Mouse (Mus musculus) midbrain, postnatal 0 days (tissue): ENCODE measurements at regions not wholly inside any gene's neighbourhood (a gene's known extent, or its start where the extent isn't known, plus 50 kb on each side); places are given as distances from the start of the nearest gene placed in this dataset.

ENCODE experiments used
- ATAC-seq: fragments of 200-750 bp; cut with Nextera tagmentation; 2 replicates; pipeline ENCODE4 v1.8.0; 2017; ENCODE audit warnings: moderate number of reproducible peaks, mild to moderate bottlenecking, moderate TSS enrichment, moderate library complexity; ENCODE audit not compliant: low FRiP score
- DNase-seq: peaks from one replicate; pipeline ENCODE4 v3.0.0-alpha.2; 2015; ENCODE audit warnings: low spot score
- H3K27ac ChIP-seq: fragments of 300-500 bp; sonication (generic); 2 replicates; pipeline ENCODE4 v1.5.1; 2014; ENCODE audit warnings: low read depth, mild to moderate bottlenecking, low read length, mixed read lengths
- H3K27me3 ChIP-seq: fragments of 300-500 bp; sonication (generic); 2 replicates; pipeline ENCODE4 v1.6.1; 2014; ENCODE audit warnings: low read length, control low read depth, mixed read lengths; ENCODE audit not compliant: insufficient read depth
- H3K36me3 ChIP-seq: fragments of 300-500 bp; sonication (generic); 2 replicates; pipeline ENCODE4 v1.6.1; 2014; ENCODE audit warnings: low read length, control low read depth, mixed read lengths; ENCODE audit not compliant: insufficient read depth
- H3K4me1 ChIP-seq: fragments of 300-500 bp; sonication (generic); 2 replicates; pipeline ENCODE4 v1.6.1; 2014; ENCODE audit warnings: mild to moderate bottlenecking, control low read depth, antibody characterized with exemption, low read length, mixed read lengths; ENCODE audit not compliant: insufficient read depth
- H3K4me2 ChIP-seq: fragments of 300-500 bp; sonication (generic); 2 replicates; pipeline ENCODE4 v1.6.1; 2014; ENCODE audit warnings: low read depth, mild to moderate bottlenecking, low read length, mixed read lengths; ENCODE audit not compliant: poor library complexity, severe bottlenecking
- H3K4me3 ChIP-seq: fragments of 300-500 bp; sonication (generic); 2 replicates; pipeline ENCODE4 v1.5.1; 2014; ENCODE audit warnings: low read depth, mild to moderate bottlenecking, low read length, moderate library complexity
- H3K9ac ChIP-seq: fragments of 300-500 bp; sonication (generic); replicated peaks from 2 replicates; pipeline ENCODE4 v1.6.1; 2014; ENCODE audit warnings: mild to moderate bottlenecking, low read length, moderate library complexity, mixed read lengths; ENCODE audit not compliant: poor library complexity, severe bottlenecking
- H3K9me3 ChIP-seq: fragments of 300-500 bp; sonication (generic); 2 replicates; pipeline ENCODE4 v1.6.1; 2016; ENCODE audit warnings: low read length, control low read depth
- CTCF ChIP-seq: IDR thresholded peaks from 2 replicates; pipeline ENCODE4 v1.5.1; 2016; ENCODE audit warnings: antibody characterized with exemption, mild to moderate bottlenecking
- WGBS: fragments of 180-500 bp; shearing (Covaris S2); extraction: QIAGEN DNeasy Blood & Tissue Kit; methylation state at CpG from one replicate; pipeline ENCODE4 v1.1.7; 2014; 5-methylcytosine and 5-hydroxymethylcytosine counted together

DNA sequence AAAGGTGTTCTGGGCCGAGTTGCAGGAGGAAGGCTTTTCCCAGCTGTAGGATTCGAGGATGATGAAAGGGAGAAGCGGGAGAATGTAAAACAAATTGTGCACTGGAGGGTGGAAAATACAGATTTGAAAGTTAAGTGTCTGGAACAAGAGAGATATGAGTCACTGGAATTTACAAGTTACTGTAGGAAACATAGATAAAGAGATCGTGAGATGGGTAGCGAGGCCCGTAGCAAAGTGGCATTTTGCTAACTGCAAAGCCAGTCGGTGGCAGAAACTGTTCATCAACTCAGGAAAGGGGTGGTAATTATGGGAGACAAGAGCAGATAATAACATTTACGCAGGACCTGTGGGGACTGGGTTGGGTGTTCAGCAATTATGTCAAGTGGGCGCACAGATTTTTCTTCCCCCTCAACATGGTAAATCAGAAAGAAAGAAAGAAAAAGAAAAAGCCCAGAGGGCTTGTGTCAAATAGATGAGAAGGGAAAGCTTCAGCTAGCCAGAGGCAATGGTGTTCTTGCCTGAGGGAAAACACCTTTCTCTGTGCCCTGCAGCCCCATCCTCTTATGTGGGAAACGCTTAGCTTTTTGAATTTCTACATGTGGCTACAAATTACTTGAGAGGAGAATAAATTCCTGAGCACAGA, 87.2 kb downstream of the Foxb1 start:
- WGBS, result 52% methylated on average over 10 of the region's 10 CpGs
- no peaks in the 10 kb centered on the region for H3K9me3 ChIP-seq
- no peak overlapping the region for H3K4me3 ChIP-seq
- no peak overlapping the region for H3K9ac ChIP-seq
- peaks cover 8% of the 10 kb centered on the region for H3K27me3 ChIP-seq
- H3K4me1 ChIP-seq, result peaks cover 5% of the 10 kb centered on the region
- no peak overlapping the region for H3K27ac ChIP-seq
- H3K36me3 ChIP-seq, result no peaks in the 10 kb centered on the region
- DNase-seq (no peak), ATAC-seq (no peak)
- TF ChIP-seq CTCF, result no peak
- no peak overlapping the region for H3K4me2 ChIP-seq

GRCm38 (mm10) chr9:69672657-69673462, 87.9 kb downstream of the Foxb1 start:
- H3K36me3 ChIP-seq, result no peaks in the 10 kb centered on the region
- no peak for ATAC-seq
- H3K27me3 ChIP-seq, result peaks cover 13% of the 10 kb centered on the region
- DNase-seq, result peak; percentile 53
- no peak for TF ChIP-seq CTCF
- no peak overlapping the region for H3K9ac ChIP-seq
- H3K4me2 ChIP-seq, result no peak overlapping the region
- WGBS, result 67% methylated on average over 13 of the region's 13 CpGs
- H3K4me1 ChIP-seq, result peaks cover 5% of the 10 kb centered on the region
- no peaks in the 10 kb centered on the region for H3K9me3 ChIP-seq
- no peak overlapping the region for H3K4me3 ChIP-seq
- H3K27ac ChIP-seq, result no peak overlapping the region

GRCm38 (mm10) chr9:69671199-69671598, 89.5 kb downstream of the Foxb1 start:
- peaks cover 13% of the 10 kb centered on the region for H3K27me3 ChIP-seq
- H3K9ac ChIP-seq, result no peak overlapping the region
- peaks cover 5% of the 10 kb centered on the region for H3K4me1 ChIP-seq
- WGBS, result 3% methylated on average over 18 of the region's 18 CpGs
- H3K4me3 ChIP-seq, result peak overlapping the region; percentile 22; the same call in 1 of the 2 replicates
- no peaks in the 10 kb centered on the region for H3K9me3 ChIP-seq
- no peak overlapping the region for H3K27ac ChIP-seq
- no peak for TF ChIP-seq CTCF
- DNase-seq (no peak), ATAC-seq (no peak)
- no peaks in the 10 kb centered on the region for H3K36me3 ChIP-seq
- H3K4me2 ChIP-seq, result peak overlapping the region; percentile 47

- 0% methylated on average over 17 of the region's 17 CpGs for WGBS
- Histone ChIP-seq H3K4me1 (peaks cover 5% of the 10 kb centered on the region), H3K9ac (no peak overlapping the region), H3K4me3 (peak overlapping the region; percentile 22; the same call in 1 of the 2 replicates), H3K27me3 (peaks cover 13% of the 10 kb centered on the region), H3K36me3 (no peaks in the 10 kb centered on the region), H3K4me2 (peak overlapping the region; percentile 47), H3K27ac (no peak overlapping the region), H3K9me3 (no peaks in the 10 kb centered on the region)
- DNase-seq (peak; percentile 52), ATAC-seq (no peak)
- TF ChIP-seq CTCF, result no peak
Measured at GRCm38 (mm10) chr9:69670551-69671044, 90.1 kb downstream of the Foxb1 start.

- Histone ChIP-seq H3K9ac (no peak overlapping the region), H3K4me1 (peaks cover 5% of the 10 kb centered on the region), H3K27me3 (peaks cover 13% of the 10 kb centered on the region), H3K27ac (no peak overlapping the region; the same call in 1 of the 2 replicates), H3K9me3 (no peaks in the 10 kb centered on the region), H3K4me2 (peak overlapping the region; percentile 47), H3K4me3 (peak overlapping the region; percentile 22; the same call in 1 of the 2 replicates), H3K36me3 (no peaks in the 10 kb centered on the region)
- no peak for TF ChIP-seq CTCF
- WGBS, result 3% methylated on average over 25 of the region's 25 CpGs
- no peak for ATAC-seq
- DNase-seq, result peak; percentile 45
Measured at GRCm38 (mm10) chr9:69669611-69670550, 90.9 kb downstream of the Foxb1 start.
